Mouse (Mus musculus) stomach, adult 2 months (tissue): Measurements from ENCODE around the gene Olfr47. TPM values are rescaled to one million over a fixed set of nuclear protein-coding genes. Genes with fewer than 3 reads are reported as not detected.

Experiments used
- polyA plus RNA-seq: library from polyadenylated mRNA; depleted of rRNA; stranded (reverse); fragments of >200 nt; gene quantifications from 2 replicates; pipeline ENCODE4 v1.2.3, GENCODE M21; 2012; rRNA removed

Gene Olfr47
- not detected in 2 replicates for polyA plus RNA-seq

DNA sequence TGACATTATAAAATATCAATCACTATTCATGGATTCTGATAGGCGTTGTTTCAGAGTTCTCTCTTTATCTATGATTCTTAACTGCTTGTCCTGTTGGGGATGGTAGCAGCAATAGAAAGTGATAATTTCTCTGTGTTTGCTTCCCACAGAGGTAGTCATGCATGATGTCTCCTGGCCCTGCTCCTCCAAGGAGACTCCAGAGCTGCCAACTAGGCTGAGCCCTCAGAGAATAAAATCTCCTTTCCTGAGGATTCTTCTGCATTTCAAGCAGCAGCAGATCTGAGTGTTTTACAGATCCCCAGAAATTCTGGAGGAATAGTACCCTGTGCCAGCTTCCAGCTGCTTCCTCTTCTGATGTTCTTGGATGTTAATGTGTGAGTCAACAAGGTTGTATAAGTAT is at the start of gene Olfr47:
Gene Olfr47, plus strand, starts transcription at position 275 of the 400 bp plus-strand sequence.

DNA sequence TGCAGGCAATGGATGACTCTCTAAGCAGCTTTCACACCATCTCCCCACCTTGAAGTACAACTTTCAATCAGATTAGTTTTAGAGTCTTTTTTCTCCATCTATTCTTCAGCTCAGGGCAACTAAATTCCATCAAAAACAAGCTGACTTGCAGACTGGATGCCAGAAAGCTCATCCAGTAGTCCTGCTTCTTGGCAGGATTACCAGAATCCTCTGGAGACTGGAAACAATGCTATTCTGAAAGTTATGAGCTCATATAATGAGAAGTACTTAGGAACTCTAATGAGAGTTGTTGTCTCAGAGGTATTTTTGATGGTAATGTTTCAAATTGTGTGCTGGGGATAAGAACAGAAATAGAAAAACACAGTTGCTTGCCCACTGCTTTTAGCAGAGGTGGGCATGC is 34.5 kb upstream of the Olfr47 start, which contains the start of gene Olfr435:
Gene Olfr435, plus strand, starts transcription at position 366 of the 400 bp plus-strand sequence.

GRCm38 (mm10) chr6:43212873-43213272 is 18.5 kb upstream of the Olfr47 start, which contains the start of gene Olfr434:
Gene Olfr434 (plus strand): TSS chr6:43213021.

GRCm38 (mm10) chr6:43265363-43266041 is 34.2 kb downstream of the Olfr47 start, which contains the start of gene Arhgef5:
Gene Arhgef5 (plus strand): TSS chr6:43265582.

Other genes with a start within 250 kb of the Olfr47 start
- not detected in 2 replicates for gene Olfr441, start 125.2 kb upstream of the Olfr47 start, polyA plus RNA-seq
- not detected in 2 replicates for gene Olfr237-ps1, start 85.0 kb upstream of the Olfr47 start, polyA plus RNA-seq
- not detected in 2 replicates for gene Olfr437, start 68.2 kb upstream of the Olfr47 start, polyA plus RNA-seq
- gene Olfr13, start 59.4 kb upstream of the Olfr47 start, polyA plus RNA-seq = not detected in 2 replicates
- not detected in 2 replicates for gene Olfr435, start 34.4 kb upstream of the Olfr47 start, polyA plus RNA-seq
- gene Olfr434, start 18.5 kb upstream of the Olfr47 start, polyA plus RNA-seq = not detected in 2 replicates
- gene Arhgef5, start 34.1 kb downstream of the Olfr47 start, polyA plus RNA-seq = 9.5 and 12.4 TPM in 2 replicates
- not detected in 2 replicates for gene Nobox, start 78.0 kb downstream of the Olfr47 start, polyA plus RNA-seq